Mouse (Mus musculus): Measurements from ENCODE around the gene 4833427G06Rik.

DNA sequence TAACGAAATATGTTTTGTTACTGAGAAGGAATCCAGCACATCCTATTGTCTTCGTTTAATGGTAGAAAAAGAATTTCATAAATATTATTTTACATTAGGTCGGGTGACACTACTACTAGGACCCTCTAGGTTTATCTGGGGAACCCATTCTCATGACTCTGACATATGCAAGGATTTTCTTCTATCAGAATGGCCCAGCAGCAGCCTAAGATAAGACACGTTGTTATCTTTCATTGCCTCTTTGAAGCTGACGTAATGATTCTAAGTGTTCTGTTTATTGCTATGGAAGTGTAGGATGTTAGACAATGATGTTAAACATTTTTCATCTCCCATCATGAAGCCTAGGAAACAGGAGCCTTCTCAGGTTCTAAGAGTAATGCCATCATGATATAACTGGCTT, 8.2 kb downstream of the 4833427G06Rik start:
- TF ChIP-seq POLR2A (IDR thresholded peaks at IDR 0.05; ENCODE audit: low read depth, low read length) (no peak), CTCF (conservative IDR thresholded peaks at IDR 0.05; ENCODE audit: insufficient read depth, insufficient read length, low read depth, low read length) (no peak)
